Mouse (Mus musculus) hindbrain, embryonic 16.5 days (tissue): ENCODE data around the gene Cerk. TPM values are rescaled to one million over a fixed set of nuclear protein-coding genes. Genes with fewer than 3 reads are reported as not detected.
A peak's percentile ranks its signal among the peaks of the same experiment; 100 is the strongest.
"Not testable (repeated sequence)": the region's sequence is repeated elsewhere in the genome, so short reads cannot be mapped to it uniquely, and the experiment has no call there.

Experiments
- ATAC-seq: fragments of 200-750 bp; cut with Nextera tagmentation; 2 replicates; pipeline ENCODE4 v1.8.0; 2017; ENCODE audit warnings: moderate TSS enrichment, moderate library complexity
- H3K27ac ChIP-seq: fragments of 300-500 bp; sonication (generic); 2 replicates; pipeline ENCODE4 v1.5.1; 2014; ENCODE audit warnings: low read depth, mild to moderate bottlenecking, control low read depth, low read length, moderate library complexity
- H3K27me3 ChIP-seq: fragments of 300-500 bp; sonication (generic); replicated peaks from 2 replicates; pipeline ENCODE4 v1.6.1; 2014; ENCODE audit warnings: low read length; ENCODE audit not compliant: control insufficient read depth, insufficient read depth
- H3K36me3 ChIP-seq: fragments of 300-500 bp; sonication (generic); 2 replicates; pipeline ENCODE4 v1.6.1; 2014; ENCODE audit warnings: mild to moderate bottlenecking, low read length, moderate library complexity, mixed read lengths; ENCODE audit not compliant: control insufficient read depth, insufficient read depth
- H3K4me1 ChIP-seq: fragments of 300-500 bp; sonication (generic); 2 replicates; pipeline ENCODE4 v1.6.1; 2014; ENCODE audit warnings: low read depth, low read length; ENCODE audit not compliant: control insufficient read depth, insufficient read depth
- H3K4me2 ChIP-seq: fragments of 300-500 bp; sonication (generic); 2 replicates; pipeline ENCODE4 v1.6.1; 2014; ENCODE audit warnings: mild to moderate bottlenecking, low read length, control low read depth, moderate library complexity
- H3K4me3 ChIP-seq: fragments of 300-500 bp; sonication (generic); 2 replicates; pipeline ENCODE4 v1.5.1; 2014; ENCODE audit warnings: mild to moderate bottlenecking, low read length, control low read depth, moderate library complexity
- H3K9ac ChIP-seq: fragments of 300-500 bp; sonication (generic); 2 replicates; pipeline ENCODE4 v1.6.1; 2014; ENCODE audit warnings: low read depth, mild to moderate bottlenecking, control low read depth, low read length, moderate library complexity
- H3K9me3 ChIP-seq: fragments of 300-500 bp; sonication (generic); 2 replicates; pipeline ENCODE4 v1.6.1; 2014; ENCODE audit warnings: mild to moderate bottlenecking, low read length, moderate library complexity; ENCODE audit not compliant: control insufficient read depth
- WGBS: fragments of 180-500 bp; shearing (Covaris S2); extraction: QIAGEN DNeasy Blood & Tissue Kit; methylation state at CpG from one replicate; pipeline ENCODE4 v1.1.7; 2014; 5-methylcytosine and 5-hydroxymethylcytosine counted together
- polyA plus RNA-seq: library from polyadenylated mRNA; unstranded; fragments of >200 nt; fragmentation: Nextera tagmentation; extraction: Ambion mirVana; gene quantifications from 2 replicates; pipeline ENCODE4 v1.2.1, GENCODE M21; 2015

Cerk gene
- polyA plus RNA-seq, 1 experiment from 2014 or later, result 25.3 TPM

GRCm38 (mm10) chr15:86188746-86189470, 3.0 kb upstream of the Cerk start:
- H3K4me1 ChIP-seq, result peaks cover 20% of the 10 kb centered on the region
- H3K36me3 ChIP-seq, result no peaks in the 10 kb centered on the region
- ATAC-seq, result no peak
- H3K9ac ChIP-seq, result peak overlapping the region; percentile 49; the same call in 1 of the 2 replicates
- no peak overlapping the region for H3K27ac ChIP-seq
- 29% methylated on average over 10 of the region's 10 CpGs for WGBS
- no peak overlapping the region for H3K4me3 ChIP-seq
- no peaks in the 10 kb centered on the region for H3K27me3 ChIP-seq
- no peaks in the 10 kb centered on the region for H3K9me3 ChIP-seq
- no peak overlapping the region for H3K4me2 ChIP-seq

GRCm38 (mm10) chr15:86188186-86188585, 2.2 kb upstream of the Cerk start:
- Histone ChIP-seq H3K4me3 (no peak overlapping the region), H3K9ac (no peak overlapping the region), H3K4me1 (peaks cover 25% of the 10 kb centered on the region), H3K9me3 (no peaks in the 10 kb centered on the region), H3K36me3 (no peaks in the 10 kb centered on the region), H3K27ac (no peak overlapping the region), H3K4me2 (no peak overlapping the region), H3K27me3 (no peaks in the 10 kb centered on the region)
- ATAC-seq, result no peak
- 11% methylated on average over 5 of the region's 5 CpGs for WGBS

GRCm38 (mm10) chr15:86186686-86187085, 745 bp upstream of the Cerk start:
- peaks cover 37% of the 10 kb centered on the region for H3K4me1 ChIP-seq
- H3K36me3 ChIP-seq, result no peaks in the 10 kb centered on the region
- no peak overlapping the region for H3K4me3 ChIP-seq
- H3K27ac ChIP-seq, result no peak overlapping the region
- no peaks in the 10 kb centered on the region for H3K27me3 ChIP-seq
- WGBS, result 53% methylated on average over 3 of the region's 3 CpGs
- H3K9me3 ChIP-seq, result no peaks in the 10 kb centered on the region
- H3K4me2 ChIP-seq, result peak overlapping the region; percentile 92
- no peak overlapping the region for H3K9ac ChIP-seq
- ATAC-seq, result no peak

GRCm38 (mm10) chr15:86184851-86185688, 871 bp downstream of the Cerk start:
- ATAC-seq, result peak; percentile 63
- WGBS, result under 1% methylated on average over 53 of the region's 70 CpGs
- H3K36me3 ChIP-seq, result no peaks in the 10 kb centered on the region
- H3K4me3 ChIP-seq, result peak overlapping the region; percentile 95
- H3K27ac ChIP-seq, result peak overlapping the region; percentile 93
- H3K9ac ChIP-seq, result peak overlapping the region; percentile 97
- no peaks in the 10 kb centered on the region for H3K27me3 ChIP-seq
- peak overlapping the region; percentile 92 for H3K4me2 ChIP-seq
- H3K9me3 ChIP-seq, result no peaks in the 10 kb centered on the region
- H3K4me1 ChIP-seq, result peaks cover 38% of the 10 kb centered on the region

- Histone ChIP-seq H3K36me3 (no peaks in the 10 kb centered on the region), H3K4me1 (peaks cover 35% of the 10 kb centered on the region), H3K4me2 (peak overlapping the region; percentile 92), H3K4me3 (peak overlapping the region; percentile 95), H3K9ac (peak overlapping the region; percentile 97; the same call in 1 of the 2 replicates), H3K27me3 (no peaks in the 10 kb centered on the region), H3K9me3 (no peaks in the 10 kb centered on the region), H3K27ac (0 out of 2 replicates have a peak overlapping the region, but pooled peaks have one; percentile 5)
- WGBS, result 69% methylated on average over 5 of the region's 5 CpGs
- no peak for ATAC-seq
Measured at GRCm38 (mm10) chr15:86184071-86184470, 1.9 kb downstream of the Cerk start.

GRCm38 (mm10) chr15:86183484-86183883, 2.5 kb downstream of the Cerk start:
- Histone ChIP-seq H3K27ac (no peak overlapping the region), H3K4me1 (peaks cover 30% of the 10 kb centered on the region), H3K27me3 (no peaks in the 10 kb centered on the region), H3K9me3 (no peaks in the 10 kb centered on the region), H3K4me3 (no peak overlapping the region), H3K4me2 (peak overlapping the region; percentile 92), H3K36me3 (no peaks in the 10 kb centered on the region), H3K9ac (no peak overlapping the region)
- ATAC-seq, result no peak
- WGBS, result 92% methylated on average over 8 of the region's 8 CpGs

- no peak overlapping the region for H3K9ac ChIP-seq
- no peaks in the 10 kb centered on the region for H3K9me3 ChIP-seq
- no peaks in the 10 kb centered on the region for H3K36me3 ChIP-seq
- ATAC-seq, result no peak
- WGBS, result 46% methylated on average over 13 of the region's 13 CpGs
- 0 out of 2 replicates have a peak overlapping the region, but pooled peaks have one; percentile 31 for H3K27ac ChIP-seq
- H3K4me1 ChIP-seq, result peaks cover 27% of the 10 kb centered on the region
- H3K4me3 ChIP-seq, result no peak overlapping the region
- no peak overlapping the region for H3K4me2 ChIP-seq
- H3K27me3 ChIP-seq, result no peaks in the 10 kb centered on the region
Measured at GRCm38 (mm10) chr15:86182646-86183045, 3.3 kb downstream of the Cerk start.

- Histone ChIP-seq H3K4me2 (no peak overlapping the region), H3K4me3 (no peak overlapping the region), H3K9ac (no peak overlapping the region; the same call in 1 of the 2 replicates), H3K4me1 (peaks cover 27% of the 10 kb centered on the region), H3K27me3 (no peaks in the 10 kb centered on the region), H3K27ac (0 out of 2 replicates have a peak overlapping the region, but pooled peaks have one; percentile 31), H3K9me3 (no peaks in the 10 kb centered on the region), H3K36me3 (no peaks in the 10 kb centered on the region)
- 38% methylated on average over 11 of the region's 11 CpGs for WGBS
- no peak for ATAC-seq
Measured at GRCm38 (mm10) chr15:86181941-86182439, 4.0 kb downstream of the Cerk start.

GRCm38 (mm10) chr15:86181321-86181720, 4.6 kb downstream of the Cerk start:
- not testable (repeated sequence) for ATAC-seq, H3K27ac ChIP-seq, H3K9me3 ChIP-seq, H3K9ac ChIP-seq, H3K4me2 ChIP-seq, H3K27me3 ChIP-seq, H3K36me3 ChIP-seq, H3K4me3 ChIP-seq
- 99% methylated on average over 3 of the region's 3 CpGs for WGBS
- H3K4me1 ChIP-seq, result peaks cover 24% of the 10 kb centered on the region
